Mouse (Mus musculus) brain, embryonic 14.5 days (tissue): ENCODE results near the gene Nectin2.

ENCODE experiments used
- CTCF ChIP-seq: fragments of 200-500 bp; IDR thresholded peaks from 2 replicates; pipeline ENCODE4 v1.5.1; 2012; ENCODE audit warnings: inconsistent platforms, mild to moderate bottlenecking, moderate library complexity, borderline replicate concordance; ENCODE audit not compliant: insufficient read depth, insufficient read length; ENCODE audit errors: extremely low read depth
- POLR2A ChIP-seq: fragments of 200-500 bp; IDR thresholded peaks from 2 replicates; pipeline ENCODE4 v1.6.1; 2012; ENCODE audit warnings: mild to moderate bottlenecking, inconsistent platforms, borderline replicate concordance; ENCODE audit not compliant: poor library complexity, insufficient read depth, insufficient read length, severe bottlenecking; ENCODE audit errors: extremely low read depth

DNA sequence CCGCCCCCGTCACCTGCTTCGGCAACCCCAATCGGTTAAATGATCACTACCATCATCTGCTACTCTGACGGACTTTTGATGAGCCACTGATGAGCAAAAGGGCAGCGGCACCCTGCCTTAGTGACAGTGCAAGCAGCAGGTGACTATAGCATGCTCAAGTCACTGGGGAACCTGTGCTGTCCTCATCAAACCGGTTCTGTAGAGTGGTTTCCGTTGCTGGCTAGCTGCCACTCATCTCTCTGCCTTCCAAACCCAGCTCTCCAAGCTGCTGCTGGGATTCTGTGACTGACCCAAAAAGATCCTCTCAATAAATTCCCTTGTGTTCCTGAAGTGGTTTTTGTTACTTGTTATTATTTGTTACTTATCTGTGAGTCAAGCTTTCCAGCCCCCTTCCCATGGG is 28.4 kb upstream of the Nectin2 start:
- no peak for TF ChIP-seq POLR2A
- no peak for TF ChIP-seq CTCF
